Mouse (Mus musculus) CH12F3 (cell line): ENCODE measurements around the gene Pcif1.
"Not testable (repeated sequence)": the region's sequence is repeated elsewhere in the genome, so short reads cannot be mapped to it uniquely, and the experiment has no call there.

Experiments used
- in situ Hi-C: fragments of 300-500 bp; cut with MboI; formaldehyde crosslinking; loops from 2 replicates; pipeline ENCODE4 v1.14.3; 2020; ENCODE audit warnings: low sequenced_read_pairs

The Pcif1 gene

DNA sequence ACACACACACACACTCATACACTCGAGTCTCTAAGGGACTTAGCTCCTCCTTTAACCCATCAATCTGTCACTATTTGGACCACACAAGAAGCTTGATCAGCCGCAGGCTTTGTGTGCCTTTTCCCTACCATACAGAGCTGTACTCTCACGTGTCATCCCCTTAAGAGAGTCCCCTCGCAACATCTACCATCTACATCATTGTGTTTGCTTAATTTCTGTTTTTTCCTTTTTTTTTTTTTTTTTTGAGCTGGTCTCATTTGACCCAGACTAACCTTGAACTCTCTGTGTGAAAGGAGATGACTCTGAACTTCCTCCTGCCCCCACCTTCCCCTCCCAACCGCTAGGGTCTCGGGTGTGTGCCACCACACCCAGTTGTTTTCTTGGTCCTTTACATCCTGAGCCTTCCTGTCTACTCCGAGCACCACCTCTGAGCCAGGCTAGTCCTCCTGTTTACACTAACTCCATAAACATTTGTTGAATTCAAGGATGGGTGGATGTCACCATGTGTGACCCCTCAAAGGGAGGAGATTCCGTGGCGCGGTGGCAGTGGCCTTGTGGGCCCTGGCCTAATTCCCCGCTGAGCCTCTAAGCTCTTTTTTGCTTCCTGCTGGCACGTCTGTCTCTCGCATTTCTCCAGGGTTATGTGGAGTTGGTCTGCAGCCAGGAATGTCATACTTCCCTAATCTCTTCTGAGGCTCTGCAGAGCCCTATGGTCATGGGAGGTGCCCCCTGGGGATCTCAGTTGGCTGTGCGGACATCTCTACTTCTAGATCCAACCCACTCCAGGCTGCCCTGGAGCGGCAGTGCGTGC, 12.2 kb upstream of the Pcif1 start:
- in situ Hi-C loops = no loop called here

DNA sequence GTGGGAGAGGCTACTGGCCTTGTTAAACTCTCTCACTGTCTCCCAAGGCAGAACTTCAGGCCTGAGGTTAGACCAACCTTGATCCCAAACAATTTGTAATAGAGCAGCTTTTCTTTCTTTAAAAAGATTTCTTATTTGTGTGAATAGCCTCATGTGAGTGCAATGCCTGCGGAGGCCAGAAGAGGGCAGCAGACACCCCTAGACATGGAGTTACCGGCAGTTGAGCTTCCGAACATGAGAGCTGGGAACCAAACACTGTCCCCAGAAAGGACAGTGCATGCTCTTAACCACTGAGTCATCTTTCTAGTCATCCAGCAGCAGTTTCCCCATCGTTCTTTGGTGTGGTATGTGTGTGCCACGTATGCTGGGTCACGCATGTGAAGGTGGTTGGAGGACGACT, 11.5 kb upstream of the Pcif1 start:
- in situ Hi-C loops = no loop called here

DNA sequence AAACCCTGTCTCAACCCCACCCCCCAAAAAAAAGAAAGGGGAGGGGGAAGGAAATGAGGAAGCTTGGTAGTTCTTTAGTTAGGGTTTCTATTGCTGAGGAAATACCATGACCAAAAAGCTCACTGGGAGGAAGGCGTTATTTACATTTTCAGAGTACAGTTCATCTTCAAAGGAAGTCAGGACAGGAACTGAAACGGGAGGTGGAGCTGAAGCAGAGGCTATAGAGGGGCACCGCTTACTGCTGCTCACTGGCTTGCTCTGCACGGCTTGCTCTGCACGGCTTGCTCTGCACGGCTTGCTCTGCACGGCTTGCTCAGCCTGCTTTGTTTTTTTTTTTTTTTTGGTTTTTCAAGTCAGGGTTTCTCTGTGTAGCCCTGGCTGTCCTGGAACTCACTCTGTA, 10.6 kb upstream of the Pcif1 start:
- in situ Hi-C loops = no loop called here

DNA sequence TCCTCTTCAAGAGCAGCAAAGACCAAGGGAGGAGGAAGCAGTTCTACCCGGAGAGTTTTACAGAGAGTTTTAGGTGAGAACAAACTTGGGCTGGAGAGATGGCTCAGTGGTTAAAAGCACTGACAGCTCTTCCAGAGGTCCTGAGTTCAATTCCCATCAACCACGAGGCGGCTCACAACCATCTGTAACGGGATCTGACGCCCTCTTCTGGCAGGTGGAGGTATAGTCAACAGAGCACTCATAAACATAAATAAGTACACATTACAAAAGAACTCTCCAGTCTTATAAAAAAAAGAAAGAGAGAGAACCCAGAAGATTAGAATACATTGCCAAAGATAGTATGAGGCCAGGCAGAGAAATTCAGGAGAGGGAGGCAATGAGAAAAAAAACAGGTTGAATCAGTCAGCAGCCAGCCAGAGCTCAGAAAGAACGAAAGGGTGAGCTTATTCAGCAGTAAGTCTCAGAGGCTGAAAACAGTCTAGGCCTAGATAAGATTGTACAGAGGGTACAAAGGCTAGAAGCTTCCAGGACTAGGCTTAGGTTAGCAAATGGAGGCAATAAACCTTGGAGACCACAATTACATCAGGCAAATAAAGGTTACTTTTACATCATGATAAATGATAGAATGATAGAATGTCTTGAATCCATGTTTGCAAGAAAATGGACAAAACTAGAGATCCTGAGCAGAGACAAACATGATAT, 7.4 kb upstream of the Pcif1 start:
- in situ Hi-C loops = no loop called here

DNA sequence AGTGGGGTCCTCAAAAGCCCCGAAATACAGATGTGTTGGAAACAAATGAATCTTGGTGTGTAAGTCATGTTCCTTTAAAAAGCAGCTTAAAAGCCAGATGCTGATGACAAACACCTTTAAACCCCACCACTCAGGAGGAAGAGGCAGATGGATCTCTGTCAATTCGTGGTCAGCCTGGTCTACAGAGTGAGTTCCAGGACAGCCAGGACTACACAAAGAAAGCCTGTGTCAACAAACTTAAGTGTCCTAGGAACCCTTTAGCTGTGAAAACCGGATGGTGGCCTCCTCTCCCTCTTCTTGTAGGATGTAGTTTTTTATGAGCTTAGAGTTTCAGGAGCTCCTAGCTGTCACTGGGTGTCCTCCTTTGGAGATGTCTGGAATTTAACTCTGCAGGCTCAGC, 5.5 kb upstream of the Pcif1 start:
- in situ Hi-C loops = no loop called here

DNA sequence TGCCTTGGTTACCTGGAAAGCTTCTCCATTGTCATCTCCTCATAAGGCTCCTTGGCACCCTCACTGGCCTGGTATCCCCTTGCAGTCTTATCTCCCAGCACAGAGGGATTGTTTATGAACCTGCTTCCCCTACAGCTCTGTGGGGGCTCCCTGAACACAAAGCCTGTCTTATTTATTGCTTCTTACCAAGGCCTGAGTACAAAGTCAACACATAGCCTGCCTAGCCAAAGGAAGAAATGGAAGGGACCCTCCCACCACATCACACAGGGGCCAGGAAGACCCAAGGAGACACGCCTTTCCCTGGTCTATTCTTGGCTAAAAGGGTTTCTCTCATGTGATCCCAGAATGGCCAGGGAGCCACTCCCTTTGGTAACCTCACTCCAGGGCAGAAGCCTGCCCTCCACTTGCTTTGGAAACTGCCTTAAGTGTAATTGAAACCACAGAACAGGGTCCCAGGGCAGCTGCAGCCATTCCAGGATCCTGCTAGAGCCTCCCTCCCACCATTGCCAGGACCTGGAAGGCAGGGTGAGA, 4.8 kb upstream of the Pcif1 start:
- in situ Hi-C loops = no loop called here

DNA sequence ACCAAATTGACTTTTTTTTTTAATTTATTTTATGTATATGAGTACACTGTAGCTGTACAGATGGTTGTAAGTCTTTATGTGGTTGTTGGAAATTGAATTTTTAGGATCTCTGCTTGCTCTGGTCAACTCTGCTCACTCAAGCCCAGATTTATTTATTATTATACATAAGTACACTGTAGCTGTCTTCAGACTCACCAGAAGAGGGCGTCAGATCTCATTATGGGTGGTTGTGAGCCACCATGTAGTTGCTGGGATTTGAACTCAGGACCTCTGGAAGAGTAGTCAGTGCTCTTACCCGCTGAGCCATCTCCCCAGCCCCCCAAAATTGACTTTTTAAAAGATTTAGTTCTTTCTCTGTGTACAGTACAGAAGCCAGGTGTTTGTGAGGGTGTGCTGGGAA, 3.5 kb upstream of the Pcif1 start:
- in situ Hi-C loops = not testable (repeated sequence)

DNA sequence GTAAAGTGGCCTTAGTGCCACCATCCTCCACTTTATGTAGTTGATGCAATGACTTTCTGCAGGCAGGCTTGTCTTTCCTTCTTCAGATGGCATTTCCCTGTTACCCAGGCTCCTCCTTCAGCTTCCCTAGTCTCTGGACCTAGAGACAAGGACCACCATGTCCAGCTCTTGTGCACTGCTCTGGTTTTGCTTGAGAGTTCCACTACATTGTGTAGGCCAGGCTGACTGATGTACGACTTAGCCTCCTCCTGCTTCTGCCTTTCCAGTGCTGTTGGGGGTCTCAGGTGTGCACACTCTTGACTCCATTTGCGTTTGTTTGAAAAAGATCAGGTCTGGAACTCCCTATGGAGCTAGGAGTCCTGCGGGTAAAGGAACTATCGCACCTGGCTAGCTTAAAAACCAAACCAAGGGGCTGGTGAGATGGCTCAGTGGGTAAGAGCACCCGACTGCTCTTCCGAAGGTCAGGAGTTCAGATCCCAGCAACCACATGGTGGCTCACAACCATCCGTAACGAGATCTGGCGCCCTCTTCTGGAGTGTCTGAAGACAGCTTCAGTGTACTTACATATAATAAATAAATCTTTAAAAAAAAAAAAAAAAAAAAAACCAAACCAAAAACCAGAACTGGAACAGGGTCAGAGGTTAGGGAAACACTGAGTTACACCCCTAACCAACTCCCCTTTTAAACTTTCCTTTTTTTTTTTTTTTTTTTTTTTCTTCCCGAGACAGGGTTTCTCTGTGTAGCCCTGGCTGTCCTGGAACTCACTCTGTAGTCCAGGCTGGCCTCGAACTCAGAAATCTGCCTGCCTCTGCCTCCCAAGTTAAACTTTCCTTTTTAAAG, 1.5 kb upstream of the Pcif1 start:
- in situ Hi-C loops = not testable (repeated sequence)

DNA sequence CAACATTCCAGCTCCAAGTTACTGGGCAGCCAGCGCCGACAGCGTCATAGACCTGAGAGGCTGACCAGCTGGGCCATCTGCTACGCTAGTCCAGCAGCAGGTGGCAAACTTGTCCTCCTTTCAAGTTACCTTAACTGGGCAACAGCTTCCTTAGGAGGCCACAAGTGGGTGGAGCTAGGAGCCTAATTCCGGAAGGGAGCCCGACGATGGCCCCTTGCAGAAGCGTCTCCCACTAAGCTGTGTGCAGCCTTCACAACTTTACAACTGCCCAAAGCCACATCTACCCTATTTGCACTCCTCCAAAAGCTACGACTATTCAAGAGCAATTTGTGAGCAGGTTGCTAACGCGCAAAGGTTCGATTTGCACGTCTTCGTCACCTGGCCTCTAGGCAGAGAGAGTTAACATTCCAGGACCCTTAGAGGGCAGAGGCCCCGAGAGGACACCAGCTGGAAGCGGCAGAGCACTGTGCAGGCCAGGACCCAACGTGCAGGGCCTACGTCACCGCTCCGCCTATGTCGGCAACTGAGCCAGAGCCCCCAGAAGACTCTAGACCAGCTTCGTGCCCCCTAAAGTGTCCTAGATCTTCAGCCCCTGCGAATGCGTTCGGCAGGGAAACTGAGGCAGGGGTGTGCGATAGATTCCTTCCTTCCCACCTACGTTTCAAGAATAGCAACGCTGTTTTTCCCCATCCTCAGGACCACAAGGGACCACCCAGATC, 436 bp upstream of the Pcif1 start:
- in situ Hi-C loops = no loop called here

DNA sequence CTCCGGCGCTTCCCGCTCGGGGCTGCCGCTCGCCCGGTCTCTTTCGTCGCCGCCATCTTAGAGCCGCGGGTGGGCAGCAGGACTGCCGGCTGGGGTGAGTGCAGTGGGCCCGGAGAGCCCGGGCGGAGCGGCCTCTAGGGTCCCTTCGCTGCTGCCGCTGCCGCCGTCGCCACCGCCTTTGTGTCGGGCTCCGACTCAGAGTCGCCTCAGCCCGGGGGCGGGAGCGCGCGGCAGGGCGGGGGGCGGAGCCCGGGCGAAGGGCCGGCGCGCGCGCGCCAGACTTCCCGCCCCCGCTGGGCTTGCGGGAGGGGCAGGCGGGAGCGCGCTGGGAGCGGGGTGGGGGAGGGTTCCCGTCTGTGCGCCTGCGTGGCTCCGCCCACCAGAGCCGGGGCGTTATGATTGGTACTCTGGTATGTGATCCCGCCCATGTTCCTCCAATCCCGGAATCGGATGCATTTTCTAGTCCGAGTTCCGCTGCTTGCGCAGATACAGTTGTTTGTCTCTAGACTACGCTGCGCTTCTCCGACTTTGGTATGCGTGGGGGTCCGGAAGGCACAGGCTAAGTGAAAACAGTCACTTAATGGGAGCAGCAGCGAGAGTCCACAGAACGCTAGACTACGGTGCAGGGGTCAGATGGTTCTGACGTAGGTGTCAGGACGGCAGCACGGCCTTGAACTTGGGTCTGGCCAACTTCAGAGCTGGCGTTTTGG, 619 bp downstream of the Pcif1 start:
- in situ Hi-C loops = no loop called here

DNA sequence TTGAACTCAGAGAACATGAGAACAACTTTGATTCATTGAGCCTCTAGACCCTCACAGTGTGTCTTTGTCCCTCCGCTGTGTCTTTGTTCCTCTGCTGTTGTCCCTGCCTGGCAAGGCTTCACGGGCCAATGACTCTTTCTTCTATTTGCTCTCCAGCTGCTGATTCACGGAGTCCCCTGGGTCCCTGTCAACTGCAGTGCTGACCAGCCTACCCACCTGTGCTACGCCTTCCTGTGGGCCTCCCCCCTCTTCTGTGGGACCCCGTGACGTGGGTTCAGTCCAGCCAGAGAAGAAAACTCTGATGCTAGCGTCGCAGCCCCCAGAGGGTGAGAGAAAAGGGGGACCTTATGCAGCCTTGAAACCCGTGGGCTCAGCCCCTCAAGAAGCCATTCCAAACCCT, 3.5 kb downstream of the Pcif1 start:
- in situ Hi-C loops = no loop called here

DNA sequence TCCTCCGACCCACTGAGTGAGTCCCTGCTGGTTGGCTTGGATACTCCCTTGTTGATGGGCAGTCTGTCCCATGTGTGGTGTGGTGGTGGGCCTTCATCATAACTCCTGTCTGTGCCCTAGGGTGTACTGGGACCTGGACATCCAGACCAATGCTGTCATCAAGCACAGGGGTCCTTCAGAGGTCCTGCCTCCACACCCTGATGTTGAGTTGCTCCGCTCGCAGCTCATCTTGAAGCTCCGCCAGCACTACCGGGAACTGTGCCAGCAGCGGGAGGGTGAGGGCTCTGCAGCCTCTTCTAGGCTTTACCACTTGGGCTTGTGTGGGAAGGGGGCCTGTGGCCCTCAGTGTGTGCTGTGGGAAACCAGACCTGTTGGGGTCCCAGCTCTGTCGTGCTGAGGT, 6.7 kb downstream of the Pcif1 start:
- in situ Hi-C loops = no loop called here

DNA sequence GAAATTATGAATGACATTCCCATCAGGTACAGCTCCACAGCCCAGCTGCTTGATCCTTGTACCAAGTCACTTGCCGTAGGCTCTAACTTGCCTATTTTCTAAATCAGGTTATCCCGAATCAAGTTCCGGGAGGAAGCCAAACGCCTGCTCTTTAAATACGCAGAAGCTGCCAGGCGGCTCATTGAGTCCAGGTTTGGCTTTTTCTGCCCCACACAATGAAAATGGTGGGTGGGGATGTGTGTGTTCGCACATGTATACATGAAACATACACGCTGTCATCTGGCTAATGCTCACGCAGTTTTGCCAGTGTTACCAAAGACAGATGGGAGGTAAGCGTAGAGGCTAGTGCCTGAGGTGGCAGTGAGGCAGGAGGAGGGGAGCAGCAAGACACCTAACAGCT, 7.5 kb downstream of the Pcif1 start:
- in situ Hi-C loops = no loop called here

DNA sequence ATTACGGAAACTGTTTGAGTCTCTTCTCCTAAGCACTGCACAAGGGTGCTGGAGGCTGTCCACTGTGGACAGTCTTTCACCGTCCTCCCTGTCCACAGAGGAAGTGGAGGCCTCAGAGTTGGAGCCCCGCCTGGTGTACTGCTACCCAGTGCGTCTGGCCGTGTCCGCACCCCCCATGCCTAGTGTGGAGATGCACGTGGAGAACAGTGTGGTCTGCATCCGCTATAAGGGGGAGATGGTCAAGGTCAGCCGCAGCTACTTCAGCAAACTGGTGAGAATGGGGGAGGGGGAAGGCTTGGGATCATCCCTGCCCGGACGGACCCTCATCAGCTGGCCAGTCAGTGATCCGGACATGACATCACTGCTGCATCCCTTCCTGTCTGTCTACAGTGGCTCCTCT, 9.9 kb downstream of the Pcif1 start:
- in situ Hi-C loops = no loop called here

DNA sequence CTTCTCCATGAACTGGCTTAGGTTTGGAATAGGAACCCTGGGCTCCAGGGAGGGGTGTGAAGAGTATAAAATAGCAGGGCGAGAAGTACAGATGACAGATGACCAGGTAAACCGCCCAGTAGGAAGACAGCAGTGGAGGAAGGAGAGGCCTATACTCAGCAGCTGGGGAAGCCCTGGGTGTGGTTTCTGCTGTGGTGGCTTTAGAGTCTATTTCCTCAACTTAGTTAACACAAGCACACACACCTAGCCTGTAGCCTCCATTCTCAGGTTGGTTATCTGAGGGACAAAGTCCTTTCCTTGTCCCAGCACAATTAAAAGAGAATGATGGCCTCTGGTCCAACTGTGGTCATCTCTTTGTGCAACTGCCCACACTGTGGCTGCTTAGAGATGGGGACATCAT, 10.9 kb downstream of the Pcif1 start:
- in situ Hi-C loops = no loop called here

DNA sequence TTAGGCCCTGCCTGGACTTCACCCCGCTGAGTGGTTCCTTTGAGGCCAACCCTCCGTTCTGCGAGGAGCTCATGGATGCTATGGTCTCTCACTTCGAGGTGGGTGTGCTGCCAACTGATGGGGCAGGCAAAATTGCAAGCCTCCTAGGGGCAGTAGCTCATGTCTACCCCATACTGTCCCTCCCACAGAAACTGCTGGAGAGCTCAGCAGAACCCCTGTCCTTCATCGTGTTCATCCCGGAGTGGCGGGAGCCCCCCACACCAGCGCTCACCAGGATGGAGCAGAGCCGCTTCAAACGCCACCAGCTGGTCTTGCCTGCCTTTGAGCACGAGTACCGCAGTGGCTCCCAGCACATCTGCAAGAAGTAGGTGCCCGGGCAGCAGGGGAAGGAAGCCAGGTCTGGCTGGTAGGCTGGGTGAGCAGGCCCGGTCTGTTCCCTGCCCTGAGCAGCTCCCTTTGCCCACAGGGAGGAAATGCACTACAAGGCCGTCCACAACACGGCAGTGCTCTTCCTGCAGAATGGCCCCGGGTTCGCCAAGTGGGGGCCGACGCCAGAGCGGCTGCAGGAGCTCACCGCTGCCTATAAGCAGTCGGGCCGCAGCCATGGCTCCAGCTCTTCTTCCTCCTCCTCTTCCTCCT, 11.4 kb downstream of the Pcif1 start:
- in situ Hi-C loops = no loop called here

DNA sequence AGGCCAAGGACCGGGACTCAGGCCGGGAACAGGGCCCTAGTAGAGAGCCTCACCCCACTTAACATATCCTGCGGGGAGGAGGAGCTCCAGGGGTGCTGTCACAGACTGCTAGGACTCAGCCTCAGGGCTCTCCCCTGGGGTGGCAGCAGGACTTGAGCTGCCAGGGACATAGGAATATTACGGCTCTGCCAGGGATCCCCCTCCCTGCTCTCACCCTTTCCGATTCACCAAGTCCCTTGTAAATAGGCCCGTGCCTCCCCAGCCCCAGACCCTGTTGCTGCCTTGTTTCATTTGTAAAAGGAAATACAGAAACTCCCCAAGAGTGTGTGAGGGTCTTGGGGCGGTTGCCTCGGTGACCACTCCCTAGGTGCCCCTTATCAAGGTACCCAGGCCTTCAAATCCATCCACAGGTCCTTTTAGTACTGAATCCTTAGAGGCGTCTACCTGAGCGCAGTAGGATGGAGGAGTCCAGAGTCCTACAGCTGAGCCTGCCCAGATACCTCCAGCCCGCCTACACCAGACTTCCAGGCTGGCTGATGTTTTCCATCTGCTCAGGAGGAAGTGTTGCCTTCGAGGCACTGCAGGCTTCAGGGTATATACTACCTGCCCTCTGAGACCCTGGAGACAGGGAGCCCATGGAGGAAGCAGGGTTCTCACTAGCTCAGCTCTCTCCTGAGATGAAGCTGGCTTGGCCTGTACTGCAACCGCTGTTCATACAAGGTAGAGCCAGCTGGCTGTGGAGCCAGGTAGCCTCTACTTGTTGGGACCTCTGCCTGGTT, 12.1 kb downstream of the Pcif1 start:
- in situ Hi-C loops = no loop called here

DNA sequence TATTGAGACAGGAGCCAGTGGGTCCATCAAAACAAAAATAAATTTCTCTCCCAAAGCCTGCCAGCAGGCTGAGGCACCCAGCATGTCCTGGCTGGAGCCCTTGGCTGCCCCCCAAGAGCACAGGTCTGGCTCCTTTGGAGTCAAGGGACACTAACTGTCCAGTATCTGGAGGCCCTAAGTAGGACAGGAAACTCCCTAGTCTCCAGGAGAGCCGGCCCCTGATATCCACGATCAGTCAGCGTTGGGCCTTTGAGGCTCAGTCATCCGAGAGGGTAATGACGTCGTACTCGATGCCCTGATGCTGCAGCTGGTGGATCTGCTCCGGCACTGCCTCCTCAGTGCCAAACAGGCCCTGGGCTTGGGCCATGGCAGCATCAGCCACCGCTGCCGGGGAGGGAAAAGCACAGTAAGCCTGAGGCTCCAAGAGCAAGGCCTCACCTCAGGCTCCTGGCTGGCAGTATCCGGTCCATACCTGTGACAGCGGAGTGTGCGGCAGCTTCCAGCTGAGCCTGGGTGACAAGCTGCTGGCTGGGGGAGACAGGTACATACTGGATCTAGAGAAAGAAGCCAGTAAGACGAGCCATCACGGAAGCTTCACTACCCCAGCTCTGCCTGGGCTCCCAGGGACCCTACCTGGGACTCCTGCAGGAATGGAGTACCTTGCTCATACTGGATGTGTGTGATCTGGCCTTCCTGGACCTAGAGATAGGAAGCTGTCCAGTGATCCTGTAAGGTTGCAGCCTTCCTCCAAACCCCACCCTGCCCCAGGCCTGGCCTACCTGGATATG, 13.0 kb downstream of the Pcif1 start:
- in situ Hi-C loops = no loop called here
